Mouse (Mus musculus): ENCODE measurements around the gene Golga4. TPM values are rescaled to one million over a fixed set of nuclear protein-coding genes. Genes with fewer than 3 reads are reported as not detected.

Golga4 gene
- polyA plus RNA-seq (2012; fragmentation: generic; extraction: Trizol): 18.5 TPM

DNA sequence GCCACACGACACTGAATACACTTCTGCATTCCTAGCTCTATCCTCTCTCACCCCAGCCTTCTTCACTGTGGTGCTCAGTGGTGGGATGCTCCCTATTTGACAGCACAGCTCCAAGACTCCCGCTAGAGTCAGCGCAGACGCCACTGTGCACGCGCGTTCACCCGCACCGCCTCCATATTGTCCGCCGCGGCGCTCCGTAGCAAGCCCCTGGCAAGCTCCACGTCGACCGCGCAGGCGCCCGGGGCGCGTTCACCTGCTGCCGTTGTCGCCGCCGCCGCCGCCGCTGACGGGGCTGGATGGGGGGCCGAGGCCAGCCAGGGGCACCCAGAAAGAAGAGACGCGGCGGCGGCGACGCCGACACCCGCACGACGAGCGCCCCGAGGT is at the start of gene Golga4:
Golga4 (plus strand) TSS at position 248 of the 384 bp plus-strand sequence.
- no peaks in the 10 kb centered on the region for H3K36me3 ChIP-seq (ENCODE audit: control insufficient read depth, insufficient read depth)
- peaks cover 47% of the 10 kb centered on the region for H3K79me2 ChIP-seq (ENCODE audit: control insufficient read depth, insufficient read depth)
- H3K4me2 ChIP-seq (ENCODE audit: low read depth): peak within 1 kb of the TSS; percentile 71
- H3K27me3 ChIP-seq (ENCODE audit: control insufficient read depth, insufficient read depth, insufficient read length): no peaks in the 10 kb centered on the region
- peak within 1 kb of the TSS; percentile 89 for H3ac ChIP-seq (ENCODE audit: control insufficient read depth, insufficient read length)
- peak within 1 kb of the TSS; percentile 87 for H3K4me3 ChIP-seq
- TF ChIP-seq POLR2A (IDR thresholded peaks at IDR 0.05; ENCODE audit: insufficient read length, low read depth) (peak; percentile 70), CEBPB (IDR thresholded peaks at IDR 0.05; ENCODE audit: insufficient read depth, poor library complexity, severe bottlenecking) (no peak), MYOD1 (IDR thresholded peaks at IDR 0.05; ENCODE audit: control insufficient read depth in 1 of 3, insufficient read length in 2 of 3, low read depth in 2 of 3) (peak in 1 of 3 experiments; percentile 59), MAX (IDR thresholded peaks at IDR 0.05; ENCODE audit: low read depth) (no peak), SRF (IDR thresholded peaks at IDR 0.05; ENCODE audit: control insufficient read depth, insufficient read length, low read depth) (no peak), TCF12 (IDR thresholded peaks at IDR 0.05; ENCODE audit: insufficient read depth, poor library complexity, severe bottlenecking) (no peak), TCF3 (IDR thresholded peaks at IDR 0.05; ENCODE audit: insufficient read length, low read depth) (no peak), USF1 (IDR thresholded peaks at IDR 0.05; ENCODE audit: low read depth) (no peak), MYOG (IDR thresholded peaks at IDR 0.05; ENCODE audit: control insufficient read depth in 1 of 3, insufficient read depth in 1 of 3, insufficient read length in 2 of 3, low read depth in 2 of 3) (peak in 1 of 3 experiments; percentile 27), REST (IDR thresholded peaks at IDR 0.05; ENCODE audit: insufficient read depth, insufficient read length) (no peak), E2F4 (IDR thresholded peaks at IDR 0.05; ENCODE audit: insufficient read depth) (no peak), POLR2AphosphoS2 (IDR thresholded peaks at IDR 0.05; ENCODE audit: insufficient read length, low read depth) (peak; percentile 17)

DNA sequence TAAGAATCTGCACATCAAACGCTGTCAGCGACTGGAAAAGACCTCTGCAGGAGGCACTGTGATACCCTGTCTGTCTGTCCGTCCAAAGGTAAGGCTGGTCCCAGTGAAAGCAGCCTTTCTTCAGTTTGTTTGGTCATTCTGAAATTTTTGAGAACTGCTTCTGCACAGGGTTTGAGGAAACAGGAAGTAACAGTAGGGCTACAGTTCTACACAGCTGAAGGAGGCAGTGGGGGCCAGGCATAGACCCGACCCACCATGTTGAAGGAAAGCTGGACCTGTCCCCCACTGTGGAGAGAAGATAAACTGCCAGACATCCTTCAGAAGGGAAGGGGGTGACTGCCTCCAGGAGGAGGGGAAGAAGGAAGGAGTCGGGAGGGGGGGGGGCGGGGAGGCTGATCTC is 49.7 kb upstream of the Golga4 start:
- H3K4me3 ChIP-seq: no peak overlapping the region
- H3K79me2 ChIP-seq (ENCODE audit: control insufficient read depth, insufficient read depth): no peaks in the 10 kb centered on the region
- no peaks in the 10 kb centered on the region for H3K36me3 ChIP-seq (ENCODE audit: control insufficient read depth, insufficient read depth)
- no peak overlapping the region for H3K4me2 ChIP-seq (ENCODE audit: low read depth)
- no peaks in the 10 kb centered on the region for H3K27me3 ChIP-seq (ENCODE audit: control insufficient read depth, insufficient read depth, insufficient read length)
- TF ChIP-seq TCF12 (IDR thresholded peaks at IDR 0.05; ENCODE audit: insufficient read depth, poor library complexity, severe bottlenecking): no peak
- H3ac ChIP-seq (ENCODE audit: control insufficient read depth, insufficient read length): no peak overlapping the region

DNA sequence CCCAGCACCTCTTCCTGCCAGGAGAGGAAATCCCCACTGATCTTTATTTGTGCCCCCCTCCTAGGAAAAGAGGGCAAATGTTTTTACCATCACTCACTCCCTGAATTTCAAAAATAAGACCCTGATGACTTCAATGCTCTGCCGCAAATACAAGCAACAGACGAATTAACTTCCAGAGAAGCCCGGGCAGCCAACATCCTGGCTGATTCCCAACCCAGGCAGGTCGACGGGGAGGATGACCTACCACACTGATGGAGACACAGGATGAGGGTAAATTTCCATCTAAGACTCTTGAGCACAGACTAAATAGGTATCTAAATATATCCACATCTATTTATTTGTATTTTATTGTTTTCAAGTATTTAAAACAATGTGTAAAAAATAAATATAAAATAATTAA is 48.0 kb upstream of the Golga4 start:
- no peak overlapping the region for H3K4me3 ChIP-seq
- H3ac ChIP-seq (ENCODE audit: control insufficient read depth, insufficient read length): no peak overlapping the region
- H3K27me3 ChIP-seq (ENCODE audit: control insufficient read depth, insufficient read depth, insufficient read length): no peaks in the 10 kb centered on the region
- no peaks in the 10 kb centered on the region for H3K79me2 ChIP-seq (ENCODE audit: control insufficient read depth, insufficient read depth)
- H3K36me3 ChIP-seq (ENCODE audit: control insufficient read depth, insufficient read depth): no peaks in the 10 kb centered on the region
- H3K4me2 ChIP-seq (ENCODE audit: low read depth): no peak overlapping the region
- no peak for TF ChIP-seq POLR2AphosphoS2 (IDR thresholded peaks at IDR 0.05; ENCODE audit: insufficient read length, low read depth)
- no peak for TF ChIP-seq TCF12 (IDR thresholded peaks at IDR 0.05; ENCODE audit: insufficient read depth, poor library complexity, severe bottlenecking)
- no peak for TF ChIP-seq SRF (IDR thresholded peaks at IDR 0.05; ENCODE audit: control insufficient read depth, insufficient read length, low read depth)
- no peak for TF ChIP-seq CEBPB (IDR thresholded peaks at IDR 0.05; ENCODE audit: insufficient read depth, poor library complexity, severe bottlenecking)
- TF ChIP-seq REST (IDR thresholded peaks at IDR 0.05; ENCODE audit: insufficient read depth, insufficient read length): no peak
- TF ChIP-seq MYOD1 (IDR thresholded peaks at IDR 0.05; ENCODE audit: control insufficient read depth in 1 of 3, insufficient read length in 2 of 3, low read depth in 2 of 3): no peak
- TF ChIP-seq USF1 (IDR thresholded peaks at IDR 0.05; ENCODE audit: low read depth): no peak
- TF ChIP-seq E2F4 (IDR thresholded peaks at IDR 0.05; ENCODE audit: insufficient read depth): no peak
- TF ChIP-seq MAX (IDR thresholded peaks at IDR 0.05; ENCODE audit: low read depth): no peak
- no peak for TF ChIP-seq TCF3 (IDR thresholded peaks at IDR 0.05; ENCODE audit: insufficient read length, low read depth)
- TF ChIP-seq POLR2A (IDR thresholded peaks at IDR 0.05; ENCODE audit: insufficient read length, low read depth): no peak
- no peak for TF ChIP-seq MYOG (IDR thresholded peaks at IDR 0.05; ENCODE audit: control insufficient read depth in 1 of 3, insufficient read depth in 1 of 3, insufficient read length in 2 of 3, low read depth in 2 of 3)

DNA sequence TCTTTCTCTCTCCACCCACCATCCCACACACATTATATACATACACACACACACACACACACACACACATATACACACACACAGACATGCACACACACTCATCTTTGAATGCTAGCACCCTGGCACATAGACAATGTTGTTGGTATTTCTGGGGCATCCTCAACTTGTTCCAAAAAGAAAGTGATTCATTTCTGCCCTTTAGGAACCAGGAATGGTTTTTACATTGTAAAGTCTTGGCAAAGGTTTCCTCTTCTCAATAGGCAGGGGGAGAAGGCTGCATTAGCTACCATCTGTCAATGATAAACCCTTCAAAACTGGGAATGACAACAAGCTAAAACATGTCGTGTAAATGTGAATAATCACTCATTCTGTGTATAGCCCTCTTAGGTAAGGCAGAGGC is 42.0 kb upstream of the Golga4 start:
- H3K4me2 ChIP-seq (ENCODE audit: low read depth): no peak overlapping the region
- no peaks in the 10 kb centered on the region for H3K36me3 ChIP-seq (ENCODE audit: control insufficient read depth, insufficient read depth)
- H3K27me3 ChIP-seq (ENCODE audit: control insufficient read depth, insufficient read depth, insufficient read length): peaks cover 5% of the 10 kb centered on the region
- H3K4me3 ChIP-seq: no peak overlapping the region
- no peak overlapping the region for H3ac ChIP-seq (ENCODE audit: control insufficient read depth, insufficient read length)
- TF ChIP-seq POLR2AphosphoS2 (IDR thresholded peaks at IDR 0.05; ENCODE audit: insufficient read length, low read depth): no peak
- no peak for TF ChIP-seq SRF (IDR thresholded peaks at IDR 0.05; ENCODE audit: control insufficient read depth, insufficient read length, low read depth)
- TF ChIP-seq REST (IDR thresholded peaks at IDR 0.05; ENCODE audit: insufficient read depth, insufficient read length): no peak
- no peak for TF ChIP-seq TCF3 (IDR thresholded peaks at IDR 0.05; ENCODE audit: insufficient read length, low read depth)
- TF ChIP-seq MYOD1 (IDR thresholded peaks at IDR 0.05; ENCODE audit: control insufficient read depth in 1 of 3, insufficient read length in 2 of 3, low read depth in 2 of 3): no peak
- no peak for TF ChIP-seq MAX (IDR thresholded peaks at IDR 0.05; ENCODE audit: low read depth)
- no peak for TF ChIP-seq USF1 (IDR thresholded peaks at IDR 0.05; ENCODE audit: low read depth)
- no peak for TF ChIP-seq TCF12 (IDR thresholded peaks at IDR 0.05; ENCODE audit: insufficient read depth, poor library complexity, severe bottlenecking)
- no peaks in the 10 kb centered on the region for H3K79me2 ChIP-seq (ENCODE audit: control insufficient read depth, insufficient read depth)

DNA sequence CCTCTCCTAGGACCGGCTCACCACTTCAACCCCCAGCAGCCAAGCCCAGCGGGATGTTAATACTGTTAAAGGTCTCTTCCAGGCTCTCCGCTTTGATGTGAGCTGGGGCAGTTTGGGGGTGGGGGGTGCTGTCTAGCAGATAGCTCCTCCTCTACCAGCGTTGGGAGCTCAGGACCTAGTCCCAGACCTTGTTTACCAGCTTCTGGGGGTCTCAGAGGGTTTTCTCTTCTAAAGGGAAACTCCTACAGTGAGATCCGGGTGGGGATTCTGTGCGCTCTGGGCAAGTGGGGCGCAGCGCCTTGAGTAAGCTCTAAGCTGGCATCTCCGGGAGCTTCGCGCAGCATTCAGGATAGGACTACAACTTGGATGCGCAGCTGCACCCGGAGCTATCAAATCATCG is 37.8 kb upstream of the Golga4 start:
- Histone ChIP-seq H3ac (ENCODE audit: control insufficient read depth, insufficient read length) (no peak overlapping the region), H3K27me3 (ENCODE audit: control insufficient read depth, insufficient read depth, insufficient read length) (peaks cover 10% of the 10 kb centered on the region)
- TF ChIP-seq TCF3 (IDR thresholded peaks at IDR 0.05; ENCODE audit: insufficient read length, low read depth) (no peak), CEBPB (IDR thresholded peaks at IDR 0.05; ENCODE audit: insufficient read depth, poor library complexity, severe bottlenecking) (no peak), POLR2A (IDR thresholded peaks at IDR 0.05; ENCODE audit: insufficient read length, low read depth) (no peak), REST (IDR thresholded peaks at IDR 0.05; ENCODE audit: insufficient read depth, insufficient read length) (no peak), MYOD1 (IDR thresholded peaks at IDR 0.05; ENCODE audit: control insufficient read depth in 1 of 3, insufficient read length in 2 of 3, low read depth in 2 of 3) (no peak), MYOG (IDR thresholded peaks at IDR 0.05; ENCODE audit: control insufficient read depth in 1 of 3, insufficient read depth in 1 of 3, insufficient read length in 2 of 3, low read depth in 2 of 3) (no peak), SRF (IDR thresholded peaks at IDR 0.05; ENCODE audit: control insufficient read depth, insufficient read length, low read depth) (no peak), MAX (IDR thresholded peaks at IDR 0.05; ENCODE audit: low read depth) (no peak), E2F4 (IDR thresholded peaks at IDR 0.05; ENCODE audit: insufficient read depth) (no peak), TCF12 (IDR thresholded peaks at IDR 0.05; ENCODE audit: insufficient read depth, poor library complexity, severe bottlenecking) (no peak), POLR2AphosphoS2 (IDR thresholded peaks at IDR 0.05; ENCODE audit: insufficient read length, low read depth) (no peak), USF1 (IDR thresholded peaks at IDR 0.05; ENCODE audit: low read depth) (no peak)

More for the DNA sequence above, 37.8 kb upstream of the Golga4 start:
- H3K4me2 ChIP-seq (ENCODE audit: low read depth): no peak overlapping the region
- no peaks in the 10 kb centered on the region for H3K79me2 ChIP-seq (ENCODE audit: control insufficient read depth, insufficient read depth)
- no peaks in the 10 kb centered on the region for H3K36me3 ChIP-seq (ENCODE audit: control insufficient read depth, insufficient read depth)
- no peak overlapping the region for H3K4me3 ChIP-seq
